Comparison of ENCODE assay signal across 23 mouse cellular contexts in genomic region chr1:86397621-86398020, GRCm38 (mm10). TPM values are rescaled to one million over a fixed set of nuclear protein-coding genes. Genes with fewer than 3 reads are reported as not detected.
DNase-seq lines count a peak whose midpoint lies in the region; ATAC-seq and TF ChIP-seq lines count a peak whose summit lies in the region.
"Had no signal": no experiment of that assay in that cellular context is flagged by ENCODE, and none has a peak within 500 bp of the region (broad histone marks: within the 10 kb centered on the region; RNA-seq: fewer than 3 reads in every experiment).

No protein-coding gene starts in this region.

- no peaks in the 10 kb centered on the region for H3K27me3 ChIP-seq in lung, embryonic 14.5 days (ENCODE audit: insufficient read depth, low read length)
- no peaks in the 10 kb centered on the region for H3K27me3 ChIP-seq in embryonic facial prominence, embryonic 13.5 days
- H3K27me3 ChIP-seq in lung, embryonic 16.5 days (ENCODE audit: control insufficient read depth, insufficient read depth, low read depth, low read length), result no peaks in the 10 kb centered on the region
- no peaks in the 10 kb centered on the region for H3K27me3 ChIP-seq in small intestine, adult 2 months (ENCODE audit: control insufficient read depth, insufficient read depth, low read length)
- H3K27me3 ChIP-seq: embryonic facial prominence, embryonic 15.5 days; kidney, embryonic 15.5 days; limb, embryonic 15.5 days; midbrain, embryonic 13.5 days; neural tube, embryonic 13.5 days had no signal

- ATAC-seq in lung, embryonic 14.5 days (ENCODE audit: insufficient read depth), result no peak
- no peak for ATAC-seq in embryonic facial prominence, embryonic 13.5 days (ENCODE audit: insufficient number of reproducible peaks, insufficient read depth, low FRiP score, low TSS enrichment, low read depth)
- peak; percentile 37; the same call in 1 of the 2 replicates for ATAC-seq in lung, embryonic 16.5 days (ENCODE audit: low read depth)
- ATAC-seq: midbrain, embryonic 13.5 days had no signal

- no peak overlapping the region for H3K4me2 ChIP-seq in lung, embryonic 14.5 days
- no peak overlapping the region for H3K4me2 ChIP-seq in embryonic facial prominence, embryonic 13.5 days
- H3K4me2 ChIP-seq in lung, embryonic 16.5 days (ENCODE audit: low read depth, low read length), result no peak overlapping the region
- H3K4me2 ChIP-seq: embryonic facial prominence, embryonic 15.5 days; heart, embryonic 11.5 days; hindbrain, embryonic 14.5 days; kidney, embryonic 15.5 days; limb, embryonic 15.5 days; midbrain, embryonic 13.5 days; neural tube, embryonic 13.5 days had no signal

- no peak for TF ChIP-seq CTCF in lung, embryonic 14.5 days (IDR thresholded peaks at IDR 0.05; ENCODE audit: low read depth)
- no peak for TF ChIP-seq CTCF in lung, adult 2 months (IDR thresholded peaks at IDR 0.05; ENCODE audit: insufficient read depth, low read length)
- no peak for TF ChIP-seq CTCF in small intestine, adult 2 months (IDR thresholded peaks at IDR 0.05; ENCODE audit: extremely low read depth, insufficient read length, insufficient replicate concordance, low read depth, low read length)

- no peaks in the 10 kb centered on the region for H3K4me1 ChIP-seq in lung, embryonic 14.5 days (ENCODE audit: insufficient read depth)
- H3K4me1 ChIP-seq in lung, adult 2 months (ENCODE audit: control insufficient read depth, insufficient read depth, low read length), result peaks cover 10% of the 10 kb centered on the region
- no peaks in the 10 kb centered on the region for H3K4me1 ChIP-seq in embryonic facial prominence, embryonic 13.5 days
- peaks cover 11% of the 10 kb centered on the region; the same call in 1 of the 2 replicates for H3K4me1 ChIP-seq in lung, embryonic 16.5 days (replicated peaks; ENCODE audit: control insufficient read depth, insufficient read depth, low read length)
- H3K4me1 ChIP-seq in small intestine, adult 2 months (ENCODE audit: control insufficient read depth, insufficient read depth, insufficient read length, low read length), result peaks cover 5% of the 10 kb centered on the region; the same call in 1 of the 2 replicates
- H3K4me1 ChIP-seq: midbrain, embryonic 13.5 days; neural tube, embryonic 13.5 days had no signal

- H3K4me3 ChIP-seq in lung, embryonic 14.5 days (ENCODE audit: low read depth, low read length), result no peak overlapping the region
- H3K4me3 ChIP-seq in lung, adult 2 months (replicated peaks; ENCODE audit: extremely low read depth, low read depth, low read length), result no peak overlapping the region
- H3K4me3 ChIP-seq in embryonic facial prominence, embryonic 13.5 days, result no peak overlapping the region
- H3K4me3 ChIP-seq in lung, embryonic 16.5 days (ENCODE audit: low read length), result no peak overlapping the region
- H3K4me3 ChIP-seq in small intestine, adult 2 months (ENCODE audit: low read depth, low read length), result no peak overlapping the region
- H3K4me3 ChIP-seq: embryonic facial prominence, embryonic 15.5 days; kidney, embryonic 15.5 days; limb, embryonic 15.5 days; midbrain, embryonic 13.5 days; neural tube, embryonic 13.5 days had no signal

- H3K9ac ChIP-seq in lung, embryonic 14.5 days, result no peak overlapping the region
- no peak overlapping the region for H3K9ac ChIP-seq in embryonic facial prominence, embryonic 13.5 days
- no peak overlapping the region for H3K9ac ChIP-seq in lung, embryonic 16.5 days (ENCODE audit: low read length)
- H3K9ac ChIP-seq: embryonic facial prominence, embryonic 15.5 days; hindbrain, embryonic 14.5 days; kidney, embryonic 15.5 days; limb, embryonic 15.5 days; midbrain, embryonic 13.5 days; neural tube, embryonic 13.5 days had no signal

- WGBS in lung, embryonic 14.5 days, result 52% methylated on average over 8 of the region's 8 CpGs
- 35% methylated on average over 8 of the region's 8 CpGs for WGBS in lung, adult 2 months
- WGBS in embryonic facial prominence, embryonic 13.5 days, result 72% methylated on average over 8 of the region's 8 CpGs
- 50% methylated on average over 8 of the region's 8 CpGs for WGBS in lung, embryonic 16.5 days
- WGBS in small intestine, adult 2 months, result 68% methylated on average over 8 of the region's 8 CpGs

- H3K27ac ChIP-seq in lung, embryonic 14.5 days (ENCODE audit: low read depth), result peak overlapping the region; percentile 38
- H3K27ac ChIP-seq in embryonic facial prominence, embryonic 13.5 days, result peak overlapping the region; percentile 39; the same call in 1 of the 2 replicates
- peak overlapping the region; percentile 61 for H3K27ac ChIP-seq in lung, embryonic 16.5 days (ENCODE audit: low read length)
- H3K27ac ChIP-seq in small intestine, adult 2 months (ENCODE audit: insufficient read depth, low read depth, low read length), result peak overlapping the region; percentile 58
- H3K27ac ChIP-seq: embryonic facial prominence, embryonic 15.5 days; hindbrain, embryonic 14.5 days; kidney, embryonic 15.5 days; limb, embryonic 15.5 days; midbrain, embryonic 13.5 days; neural tube, embryonic 13.5 days had no signal

- no peaks in the 10 kb centered on the region for H3K9me3 ChIP-seq in lung, embryonic 14.5 days (ENCODE audit: low read depth, low read length)
- H3K9me3 ChIP-seq in embryonic facial prominence, embryonic 13.5 days, result no peaks in the 10 kb centered on the region
- no peaks in the 10 kb centered on the region for H3K9me3 ChIP-seq in lung, embryonic 16.5 days (ENCODE audit: control insufficient read depth, low read length)
- H3K9me3 ChIP-seq: embryonic facial prominence, embryonic 15.5 days; kidney, embryonic 15.5 days; limb, embryonic 15.5 days; midbrain, embryonic 13.5 days; neural tube, embryonic 13.5 days had no signal

- H3K36me3 ChIP-seq in lung, embryonic 14.5 days (ENCODE audit: insufficient read depth), result no peaks in the 10 kb centered on the region
- H3K36me3 ChIP-seq in embryonic facial prominence, embryonic 13.5 days, result no peaks in the 10 kb centered on the region
- no peaks in the 10 kb centered on the region for H3K36me3 ChIP-seq in lung, embryonic 16.5 days (ENCODE audit: control insufficient read depth, insufficient read depth, low read length)
- H3K36me3 ChIP-seq in small intestine, adult 2 months (ENCODE audit: control insufficient read depth, insufficient read depth, low read length), result no peaks in the 10 kb centered on the region
- H3K36me3 ChIP-seq: embryonic facial prominence, embryonic 15.5 days; kidney, embryonic 15.5 days; limb, embryonic 15.5 days; midbrain, embryonic 13.5 days; neural tube, embryonic 13.5 days had no signal

- TF ChIP-seq POLR2A in lung, adult 2 months (IDR thresholded peaks at IDR 0.05; ENCODE audit: borderline replicate concordance, extremely low read depth, low read depth, low read length), result no peak
- TF ChIP-seq POLR2A in small intestine, adult 2 months (IDR thresholded peaks at IDR 0.05; ENCODE audit: low read depth, low read length), result no peak

- peak; percentile 48 for DNase-seq in lung, embryonic 14.5 days
- DNase-seq in lung, adult 2 months, result no peak
- no peak for DNase-seq in urinary bladder, postnatal 4 days (ENCODE audit: low spot score in 2 of 2)
- DNase-seq in thymus, postnatal 36 days, result no peak
- DNase-seq: cerebellum, adult 9-10 months; heart, postnatal 10 days; spleen, adult 18-20 months; thymus, adult 2 months had no signal

RNA-seq across cellular contexts. Expression of gene Nmur1, which starts 28.4 kb away (rescaled TPM):
- polyA plus RNA-seq in lung, embryonic 14.5 days (2014; fragmentation: Nextera tagmentation; extraction: Ambion mirVana), result not detected in 2 replicates
- polyA plus RNA-seq in lung, adult 2 months (2012; rRNA removed), result 2.9 TPM in 2 replicates
- polyA plus RNA-seq in embryonic facial prominence, embryonic 13.5 days (2015; fragmentation: Nextera tagmentation; extraction: Ambion mirVana), result not detected in 2 replicates
- polyA plus RNA-seq in lung, embryonic 16.5 days (2015; fragmentation: Nextera tagmentation; extraction: Ambion mirVana), result 0.49 and 0.63 TPM in 2 replicates
- 5.6 and 11.1 TPM in 2 replicates for polyA plus RNA-seq in small intestine, adult 2 months (2012; rRNA removed)
- polyA plus RNA-seq: embryonic facial prominence, embryonic 15.5 days; heart, embryonic 11.5 days; hindbrain, embryonic 14.5 days; intestine, embryonic 14.5 days; kidney, embryonic 15.5 days; limb, embryonic 15.5 days; liver, embryonic 16.5 days; midbrain, embryonic 13.5 days had no signal

RNA-seq across cellular contexts. Expression of gene Tex44, which starts 28.5 kb away (rescaled TPM):
- polyA plus RNA-seq in lung, embryonic 14.5 days (2014; fragmentation: Nextera tagmentation; extraction: Ambion mirVana), result not detected in 2 replicates
- polyA plus RNA-seq in lung, adult 2 months (2012; rRNA removed), result 0.11 and 0.12 TPM in 2 replicates
- polyA plus RNA-seq in embryonic facial prominence, embryonic 13.5 days (2015; fragmentation: Nextera tagmentation; extraction: Ambion mirVana), result not detected in 2 replicates
- polyA plus RNA-seq in lung, embryonic 16.5 days (2015; fragmentation: Nextera tagmentation; extraction: Ambion mirVana), result not detected in 2 replicates
- not detected in 2 replicates for polyA plus RNA-seq in small intestine, adult 2 months (2012; rRNA removed)
- polyA plus RNA-seq: cortical plate, adult 2 months; embryonic facial prominence, embryonic 15.5 days; heart, embryonic 11.5 days; hindbrain, embryonic 14.5 days; intestine, embryonic 14.5 days; kidney, embryonic 15.5 days; large intestine, adult 2 months; limb, embryonic 15.5 days; liver, embryonic 16.5 days; midbrain, embryonic 13.5 days; neural tube, embryonic 13.5 days; urinary bladder, adult 2 months had no signal

RNA-seq across cellular contexts. Expression of gene Ncl, which starts 38.4 kb away (rescaled TPM):
- 391 and 408 TPM in 2 replicates for polyA plus RNA-seq in lung, embryonic 14.5 days (2014; fragmentation: Nextera tagmentation; extraction: Ambion mirVana)
- polyA plus RNA-seq in lung, adult 2 months (2012; rRNA removed), result 6.1 and 8.1 TPM in 2 replicates
- 390 and 452 TPM in 2 replicates for polyA plus RNA-seq in embryonic facial prominence, embryonic 13.5 days (2015; fragmentation: Nextera tagmentation; extraction: Ambion mirVana)
- polyA plus RNA-seq in lung, embryonic 16.5 days (2015; fragmentation: Nextera tagmentation; extraction: Ambion mirVana), result 315 and 344 TPM in 2 replicates
- polyA plus RNA-seq in small intestine, adult 2 months (2012; rRNA removed), result 0.95 and 6.1 TPM in 2 replicates

Comparison
In these comparisons a context has a peak if more than half of its experiments do, and no peak if none do; other contexts are left out.
1. RNA of gene Ncl, which starts 38.4 kb away (polyA plus RNA-seq): 390 to 452 TPM in embryonic facial prominence, embryonic 13.5 days, 391 to 408 TPM in lung, embryonic 14.5 days and 315 to 344 TPM in lung, embryonic 16.5 days; 6.1 to 8.1 TPM in lung, adult 2 months and 0.95 to 6.1 TPM in small intestine, adult 2 months; every median in the first group is over 10 times any median in the second.
2. Peak in every context shown above with its lines, with median percentiles within 50 percentile points of each other: H3K27ac ChIP-seq.